Mouse (Mus musculus) activated CD4-positive, CD25-positive, alpha-beta regulatory T cell, adult 4 months (primary cell): ENCODE measurements around the gene Gprc5c. TPM values are rescaled to one million over a fixed set of nuclear protein-coding genes. Genes with fewer than 3 reads are reported as not detected.
"Not testable (repeated sequence)": the region's sequence is repeated elsewhere in the genome, so short reads cannot be mapped to it uniquely, and the experiment has no call there.

Source experiments
- ATAC-seq: one replicate; pipeline ENCODE4 v1.8.0; 2017
- polyA plus RNA-seq, 2 experiments: library from polyadenylated mRNA; unstranded; fragments of 100-300 nt; shearing (Covaris generic); gene quantifications; one replicate each; pipeline ENCODE4 v1.2.1; 2017

Gprc5c gene
- polyA plus RNA-seq, 2 experiments from 2014 or later: 0.15 TPM; not detected in 1

DNA sequence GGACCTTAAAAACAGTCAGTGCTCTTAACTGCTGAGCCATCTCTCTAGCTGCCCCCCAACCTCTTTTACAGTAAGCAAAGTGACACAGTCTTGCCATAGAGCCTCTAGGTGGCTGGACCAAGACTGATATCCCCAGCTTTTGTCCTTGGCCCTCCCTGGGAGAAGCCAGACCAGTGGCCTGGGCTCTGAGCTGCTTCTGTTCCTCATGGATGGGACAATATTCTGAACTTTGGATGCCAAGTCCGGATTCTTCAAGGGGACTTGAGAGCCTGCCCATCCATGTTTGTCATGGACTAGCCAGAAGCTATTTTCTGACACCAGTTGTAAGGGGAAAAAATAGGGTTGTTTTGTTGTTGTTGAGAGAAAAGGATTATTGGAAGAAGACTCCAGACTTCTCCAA lies 18.8 kb downstream of the Gprc5c start:
- no peak for ATAC-seq

GRCm38 (mm10) chr11:114871540-114871939 lies 20.6 kb downstream of the Gprc5c start:
- ATAC-seq: no peak

DNA sequence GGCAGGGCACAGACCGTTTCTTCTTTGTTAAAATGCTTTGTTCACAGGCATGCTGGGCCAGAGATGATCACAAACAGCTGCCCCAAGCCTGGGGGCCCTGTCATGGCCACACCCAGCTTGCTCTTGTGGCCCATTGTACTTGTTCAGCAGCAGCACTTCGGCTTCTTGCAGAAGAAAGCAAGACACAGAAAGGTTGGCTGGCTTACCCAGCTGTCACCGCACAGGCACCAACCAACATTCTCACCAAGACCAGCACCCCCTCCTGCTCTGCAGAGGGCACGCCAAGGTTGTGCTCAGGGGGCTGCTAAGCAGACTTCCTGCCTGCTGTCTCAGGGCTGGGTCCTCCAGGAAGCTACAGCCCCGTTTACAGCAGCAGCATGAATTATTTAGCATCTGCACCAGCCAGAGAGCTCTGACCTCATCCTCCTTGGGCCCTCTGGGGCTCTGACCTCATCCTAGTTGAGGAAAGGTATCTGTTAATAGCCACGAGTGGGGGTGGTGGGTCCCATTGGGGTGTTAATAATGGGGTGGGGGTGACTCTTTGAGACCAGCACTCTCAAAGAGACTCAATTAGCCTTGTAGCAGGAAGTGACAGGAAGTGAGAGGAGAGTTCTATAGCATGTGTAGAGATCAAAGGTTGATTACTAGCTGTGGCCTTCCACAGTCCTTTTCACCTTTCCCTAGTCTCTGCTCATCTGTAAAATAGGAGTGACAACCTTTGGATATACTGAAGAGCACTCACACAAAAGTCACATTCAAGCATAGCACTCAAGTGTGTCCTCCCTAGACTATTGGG lies 22.3 kb downstream of the Gprc5c start:
- peak; percentile 74 for ATAC-seq

DNA sequence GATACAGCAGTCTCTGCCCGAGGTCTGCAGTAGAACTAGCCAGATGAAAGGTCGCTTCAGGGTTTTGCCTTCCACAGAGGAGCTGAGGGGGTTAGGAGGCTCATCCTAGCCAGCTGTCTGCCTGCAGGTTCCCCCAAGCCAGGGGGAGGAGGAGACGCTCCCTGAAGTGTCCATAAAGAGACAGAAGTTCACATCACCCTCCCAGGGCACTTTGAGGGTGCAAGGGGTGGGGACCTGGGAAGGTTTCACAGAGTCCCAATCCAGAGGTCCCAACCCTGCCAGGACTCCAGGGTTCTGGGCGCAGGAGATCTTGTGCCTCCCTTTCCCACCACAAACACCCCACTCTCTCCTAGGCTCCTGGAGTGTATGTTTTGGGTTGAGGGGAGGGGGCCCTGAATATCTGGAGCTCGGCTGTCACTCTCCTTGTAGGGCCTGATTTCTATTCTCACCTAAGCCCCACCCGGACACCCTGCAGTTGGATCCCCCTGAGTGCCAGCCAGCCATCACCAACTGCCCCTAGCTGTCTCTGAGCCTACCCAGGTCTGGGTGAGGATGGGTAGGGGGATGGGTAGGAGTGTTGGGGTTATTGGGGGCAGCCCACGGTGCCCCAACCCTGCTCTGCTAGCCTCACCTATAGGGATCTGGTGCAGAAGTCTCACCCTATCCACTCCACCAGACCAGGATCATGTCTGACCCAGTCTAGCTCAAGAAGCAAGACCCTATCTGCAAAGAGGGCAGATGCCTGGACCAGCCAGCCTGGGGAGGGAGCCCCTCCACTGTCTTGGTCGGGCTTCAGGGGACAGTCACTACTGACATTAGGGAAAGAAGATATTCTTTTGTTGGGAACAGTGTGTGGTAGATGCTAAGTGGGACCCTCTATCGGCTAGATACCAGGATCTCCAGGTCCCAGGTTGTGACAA lies 23.5 kb downstream of the Gprc5c start:
- no peak for ATAC-seq

DNA sequence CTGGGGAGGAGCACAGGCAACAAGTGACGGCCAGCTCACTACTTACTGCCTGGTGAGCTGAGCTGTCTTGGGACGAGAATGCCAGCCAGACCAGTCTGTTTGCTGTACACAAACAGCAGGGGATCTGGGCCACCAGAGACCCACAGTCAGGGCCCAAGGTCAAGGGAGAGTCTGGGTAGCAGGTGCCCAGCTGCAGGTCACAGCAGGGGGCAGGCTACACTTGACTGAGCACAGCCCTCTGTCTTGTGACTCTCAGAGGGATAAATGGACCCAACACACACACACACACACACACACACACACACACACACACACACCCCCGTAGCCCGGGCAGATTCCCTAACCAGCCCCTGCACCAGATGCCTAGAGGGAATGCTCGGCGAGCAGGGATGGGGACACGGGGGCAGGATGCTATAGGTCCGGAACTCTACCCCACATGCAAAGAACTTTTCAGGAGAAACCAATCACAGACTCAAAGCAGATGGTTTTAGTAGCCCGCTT lies 24.4 kb downstream of the Gprc5c start:
- ATAC-seq: no peak

GRCm38 (mm10) chr11:114876176-114876575 lies 25.2 kb downstream of the Gprc5c start:
- peak; percentile 44 for ATAC-seq

GRCm38 (mm10) chr11:114876621-114877020 lies 25.7 kb downstream of the Gprc5c start:
- no peak for ATAC-seq

- no peak for ATAC-seq
Observed at GRCm38 (mm10) chr11:114877145-114877544, 26.2 kb downstream of the Gprc5c start.

- no peak for ATAC-seq
Observed at GRCm38 (mm10) chr11:114879666-114880065, 28.7 kb downstream of the Gprc5c start.

- ATAC-seq: no peak
Observed at GRCm38 (mm10) chr11:114880185-114880584, 29.2 kb downstream of the Gprc5c start.

- ATAC-seq: no peak
Observed at GRCm38 (mm10) chr11:114880589-114880988, 29.6 kb downstream of the Gprc5c start.

DNA sequence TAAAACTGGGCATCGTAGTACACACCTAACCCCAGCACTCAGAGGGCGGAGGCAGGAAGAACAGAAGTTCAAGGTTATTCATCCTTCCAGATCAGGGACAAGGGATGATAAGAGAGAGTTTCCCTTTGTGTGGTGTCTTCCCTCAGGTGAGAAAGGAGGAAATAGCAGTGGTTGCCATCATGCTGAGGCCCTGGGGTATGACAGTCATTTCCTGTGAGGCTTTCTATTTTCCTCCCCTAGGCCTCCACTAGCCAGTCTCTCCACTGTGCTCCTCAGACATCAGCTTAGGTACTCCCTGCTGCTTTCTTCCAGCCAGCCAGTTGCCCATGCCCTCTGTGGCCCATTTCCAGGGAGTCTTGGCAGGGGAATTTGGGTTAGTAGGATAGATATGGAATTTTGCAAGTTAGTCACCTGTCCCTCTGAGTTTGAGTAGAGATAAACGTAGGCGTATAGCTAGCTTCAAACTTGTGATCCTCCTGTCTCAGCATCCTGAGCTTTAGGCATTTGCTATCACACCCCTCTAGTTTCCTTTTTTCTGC lies 32.4 kb downstream of the Gprc5c start:
- peak; percentile 40 for ATAC-seq

- no peak for ATAC-seq
Observed at GRCm38 (mm10) chr11:114884380-114885100, 33.6 kb downstream of the Gprc5c start.

DNA sequence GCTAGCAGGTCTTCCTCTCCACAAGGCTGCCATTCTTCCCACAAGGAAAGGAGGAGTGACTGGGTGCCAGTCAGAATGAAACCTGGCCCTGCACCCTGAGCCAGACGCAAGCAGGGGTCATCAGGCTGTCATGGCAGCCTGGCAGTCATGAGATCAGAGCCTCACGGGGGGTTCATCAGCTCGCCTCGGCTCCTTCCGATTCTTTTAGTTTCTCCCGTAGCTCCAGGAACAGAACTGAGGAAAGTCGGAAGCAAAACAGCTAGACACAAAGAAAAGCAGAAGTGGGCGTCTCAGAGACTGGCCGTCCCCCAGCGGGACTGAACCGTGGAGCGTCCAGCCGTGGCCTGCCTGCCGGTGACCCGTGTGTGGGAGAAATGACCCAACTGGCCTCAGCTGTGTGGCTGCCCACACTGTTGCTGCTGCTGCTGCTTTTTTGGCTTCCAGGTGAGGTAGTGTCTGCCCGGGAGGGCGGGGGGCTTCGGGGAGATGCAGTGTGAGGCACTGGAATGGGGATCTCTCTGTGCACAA lies 39.1 kb downstream of the Gprc5c start, which contains the start of gene Cd300a:
Gene Cd300a, plus strand, starts transcription at position 51 of the 528 bp plus-strand sequence.
- ATAC-seq: no peak

- no peak for ATAC-seq
Observed at GRCm38 (mm10) chr11:114890542-114890941, 39.6 kb downstream of the Gprc5c start.

GRCm38 (mm10) chr11:114896085-114896484 lies 45.1 kb downstream of the Gprc5c start:
- no peak for ATAC-seq

DNA sequence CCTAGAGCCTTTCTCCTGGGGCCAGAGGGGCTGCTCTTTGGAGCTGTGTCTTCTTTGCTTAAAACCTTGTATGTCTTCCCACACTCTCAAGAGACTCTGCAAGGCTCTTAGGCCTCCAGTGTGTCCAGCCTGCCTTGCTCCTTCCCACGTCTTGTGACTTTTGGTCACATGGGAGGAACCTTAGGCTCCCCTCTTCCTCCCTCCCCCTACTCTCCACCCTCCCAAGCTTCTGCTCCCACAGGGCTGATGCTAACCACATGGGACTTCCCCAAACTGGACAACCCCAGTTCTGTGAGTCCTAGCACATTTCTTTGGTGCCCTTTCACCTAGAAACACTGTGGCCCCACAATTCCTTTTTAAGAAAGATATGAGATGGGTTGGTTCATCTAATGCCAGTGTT lies 47.1 kb downstream of the Gprc5c start:
- ATAC-seq: no peak

DNA sequence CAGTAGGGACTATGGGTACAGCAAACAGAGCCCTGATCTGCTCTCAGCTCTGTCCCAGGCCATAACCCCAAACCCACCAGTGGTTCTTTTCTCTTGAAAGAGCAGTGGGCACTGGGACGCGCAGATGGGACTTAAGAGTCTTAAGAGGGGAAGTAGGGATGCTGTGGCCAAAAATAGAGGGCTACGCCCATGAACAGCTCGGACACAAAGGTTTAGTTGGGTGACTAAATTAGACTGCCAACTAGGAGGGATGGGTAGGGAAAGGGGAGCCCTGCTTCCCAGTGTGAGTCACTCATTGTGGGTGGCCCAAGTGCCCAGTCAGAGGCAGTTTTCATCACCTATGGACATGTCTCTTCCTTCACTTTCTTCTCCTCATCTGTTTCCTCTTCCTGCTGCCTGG lies 52.3 kb downstream of the Gprc5c start:
- no peak for ATAC-seq

- ATAC-seq: no peak
Observed at GRCm38 (mm10) chr11:114907567-114907966, 56.6 kb downstream of the Gprc5c start.

- no peak for ATAC-seq
Observed at GRCm38 (mm10) chr11:114908086-114908485, 57.1 kb downstream of the Gprc5c start.

DNA sequence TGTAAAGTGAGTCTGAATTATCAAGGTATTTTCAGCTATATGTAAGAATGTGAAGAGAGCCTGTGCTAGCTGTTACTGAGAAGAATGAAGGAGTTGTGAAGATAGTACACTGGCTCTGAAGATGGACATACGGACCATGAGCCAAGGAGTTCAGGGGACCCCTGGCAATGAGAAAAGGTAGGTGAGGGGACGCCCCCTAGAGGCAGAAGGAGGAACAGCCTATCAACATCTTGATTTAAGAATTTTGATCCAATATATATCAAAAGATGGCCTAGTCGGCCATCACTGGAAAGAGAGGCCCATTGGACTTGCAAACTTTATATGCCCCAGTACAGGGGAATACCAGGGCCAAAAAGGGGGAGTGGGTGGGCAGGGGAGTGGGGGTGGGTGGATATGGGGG lies 58.6 kb downstream of the Gprc5c start:
- not testable (repeated sequence) for ATAC-seq

- ATAC-seq: no peak
Observed at GRCm38 (mm10) chr11:114912847-114913246, 61.9 kb downstream of the Gprc5c start.
